Mouse (Mus musculus) small intestine, adult 2 months (tissue): Measurements from ENCODE around the gene Crtc3. TPM values are rescaled to one million over a fixed set of nuclear protein-coding genes. Genes with fewer than 3 reads are reported as not detected.

Experiments used
- H3K27ac ChIP-seq: fragments of 200-500 bp; 2 replicates; pipeline ENCODE4 v1.5.1; 2012; ENCODE audit warnings: low read depth, low read length, control low read depth, inconsistent platforms; ENCODE audit not compliant: insufficient read depth
- H3K27me3 ChIP-seq: fragments of 200-500 bp; 2 replicates; pipeline ENCODE4 v1.6.1; 2012; ENCODE audit warnings: mild to moderate bottlenecking, moderate library complexity, low read length, inconsistent platforms; ENCODE audit not compliant: control insufficient read depth, insufficient read depth
- H3K36me3 ChIP-seq: fragments of 200-500 bp; 2 replicates; pipeline ENCODE4 v1.6.1; 2012; ENCODE audit warnings: mild to moderate bottlenecking, low read length, control low read depth, inconsistent platforms; ENCODE audit not compliant: control insufficient read depth, insufficient read depth
- H3K4me1 ChIP-seq: fragments of 200-500 bp; 2 replicates; pipeline ENCODE4 v1.6.1; 2012; ENCODE audit warnings: low read length, inconsistent platforms, mixed read lengths; ENCODE audit not compliant: control insufficient read depth, insufficient read depth, insufficient read length
- H3K4me3 ChIP-seq: fragments of 200-500 bp; 2 replicates; pipeline ENCODE4 v1.5.1; 2012; ENCODE audit warnings: low read depth, mild to moderate bottlenecking, control low read depth, inconsistent platforms, low read length, moderate library complexity
- CTCF ChIP-seq: fragments of 200-500 bp; IDR thresholded peaks from 2 replicates; pipeline ENCODE4 v1.5.1; 2012; ENCODE audit warnings: low read depth, mild to moderate bottlenecking, control low read depth, inconsistent platforms, low read length, moderate library complexity, mixed read lengths; ENCODE audit not compliant: insufficient replicate concordance, insufficient read length; ENCODE audit errors: extremely low read depth
- POLR2A ChIP-seq: fragments of 200-500 bp; IDR thresholded peaks from 2 replicates; pipeline ENCODE4 v1.6.1; 2012; ENCODE audit warnings: low read depth, mild to moderate bottlenecking, control low read depth, inconsistent platforms, low read length, moderate library complexity
- WGBS: fragments of 180-500 bp; shearing (Covaris S2); methylation state at CpG from one replicate; pipeline ENCODE4 v1.1.7; 2018; 5-methylcytosine and 5-hydroxymethylcytosine counted together
- polyA plus RNA-seq: library from polyadenylated mRNA; depleted of rRNA; stranded (reverse); fragments of >200 nt; gene quantifications from 2 replicates; pipeline ENCODE4 v1.2.3, GENCODE M21; 2012

The Crtc3 gene
- polyA plus RNA-seq, 1 experiment, result 15.7 TPM

- Histone ChIP-seq H3K4me3 (no peak overlapping the region), H3K27ac (no peak overlapping the region), H3K4me1 (no peaks in the 10 kb centered on the region; the same call in 1 of the 2 replicates), H3K36me3 (no peaks in the 10 kb centered on the region), H3K27me3 (no peaks in the 10 kb centered on the region)
- 66% methylated on average over 9 of the region's 9 CpGs for WGBS
- TF ChIP-seq POLR2A (no peak), CTCF (no peak)
Measured at GRCm38 (mm10) chr7:80575750-80576149, 112.9 kb downstream of the Crtc3 start.

- TF ChIP-seq CTCF, result no peak
- TF ChIP-seq POLR2A, result no peak
- no peak overlapping the region for H3K27ac ChIP-seq
- WGBS, result 62% methylated on average over 3 of the region's 3 CpGs
- no peaks in the 10 kb centered on the region for H3K27me3 ChIP-seq
- no peak overlapping the region for H3K4me3 ChIP-seq
- H3K4me1 ChIP-seq, result no peaks in the 10 kb centered on the region; the same call in 1 of the 2 replicates
- H3K36me3 ChIP-seq, result no peaks in the 10 kb centered on the region
Measured at GRCm38 (mm10) chr7:80573076-80573475, 115.6 kb downstream of the Crtc3 start.

- TF ChIP-seq CTCF (no peak), POLR2A (no peak)
- 86% methylated on average over 8 of the region's 8 CpGs for WGBS
- H3K36me3 ChIP-seq, result no peaks in the 10 kb centered on the region
- H3K4me1 ChIP-seq, result no peaks in the 10 kb centered on the region
- H3K27ac ChIP-seq, result no peak overlapping the region
- no peaks in the 10 kb centered on the region for H3K27me3 ChIP-seq
- no peak overlapping the region for H3K4me3 ChIP-seq
Measured at GRCm38 (mm10) chr7:80567982-80568381, 120.7 kb downstream of the Crtc3 start.

- H3K36me3 ChIP-seq, result no peaks in the 10 kb centered on the region
- no peak overlapping the region for H3K4me3 ChIP-seq
- no peaks in the 10 kb centered on the region for H3K4me1 ChIP-seq
- H3K27me3 ChIP-seq, result no peaks in the 10 kb centered on the region
- WGBS, result 73% methylated on average over 5 of the region's 5 CpGs
- no peak overlapping the region for H3K27ac ChIP-seq
- TF ChIP-seq POLR2A, result no peak
- TF ChIP-seq CTCF, result no peak
Measured at GRCm38 (mm10) chr7:80561931-80562330, 126.7 kb downstream of the Crtc3 start.

- no peak for TF ChIP-seq CTCF
- TF ChIP-seq POLR2A, result no peak
- WGBS, result 82% methylated on average over 9 of the region's 9 CpGs
- no peak overlapping the region for H3K4me3 ChIP-seq
- H3K4me1 ChIP-seq, result no peaks in the 10 kb centered on the region
- H3K27ac ChIP-seq, result no peak overlapping the region
- H3K36me3 ChIP-seq, result no peaks in the 10 kb centered on the region
- H3K27me3 ChIP-seq, result no peaks in the 10 kb centered on the region
Measured at GRCm38 (mm10) chr7:80561271-80561670, 127.4 kb downstream of the Crtc3 start.

GRCm38 (mm10) chr7:80558572-80558971, 130.1 kb downstream of the Crtc3 start:
- TF ChIP-seq POLR2A (no peak), CTCF (no peak)
- Histone ChIP-seq H3K4me1 (peaks cover 2% of the 10 kb centered on the region; the same call in 1 of the 2 replicates), H3K4me3 (no peak overlapping the region), H3K27me3 (no peaks in the 10 kb centered on the region), H3K36me3 (no peaks in the 10 kb centered on the region), H3K27ac (no peak overlapping the region)
- WGBS, result 67% methylated on average over 5 of the region's 5 CpGs

- no peak overlapping the region for H3K27ac ChIP-seq
- no peaks in the 10 kb centered on the region for H3K36me3 ChIP-seq
- WGBS, result 56% methylated on average over 8 of the region's 8 CpGs
- peaks cover 2% of the 10 kb centered on the region; the same call in 1 of the 2 replicates for H3K4me1 ChIP-seq
- no peaks in the 10 kb centered on the region for H3K27me3 ChIP-seq
- no peak overlapping the region for H3K4me3 ChIP-seq
- TF ChIP-seq POLR2A (no peak), CTCF (no peak)
Measured at GRCm38 (mm10) chr7:80558101-80558500, 130.6 kb downstream of the Crtc3 start.
